Mouse (Mus musculus) lung, embryonic 14.5 days (tissue): Measurements from ENCODE around the gene Man2a1. TPM values are rescaled to one million over a fixed set of nuclear protein-coding genes. Genes with fewer than 3 reads are reported as not detected.

Experiments used
- ATAC-seq: fragments of 200-750 bp; cut with Nextera tagmentation; 2 replicates; pipeline ENCODE4 v1.8.0; 2017; ENCODE audit warnings: mild to moderate bottlenecking, moderate TSS enrichment, moderate library complexity; ENCODE audit not compliant: insufficient read depth
- DNase-seq: peaks from one replicate; pipeline ENCODE4 v3.0.0-alpha.2; 2015
- H3K27ac ChIP-seq: fragments of 300-500 bp; sonication (generic); 2 replicates; pipeline ENCODE4 v1.5.1; 2014; ENCODE audit warnings: low read depth, mild to moderate bottlenecking, moderate library complexity
- H3K27me3 ChIP-seq: fragments of 300-500 bp; sonication (generic); 2 replicates; pipeline ENCODE4 v1.6.1; 2014; ENCODE audit warnings: low read length, control low read depth; ENCODE audit not compliant: insufficient read depth
- H3K36me3 ChIP-seq: fragments of 300-500 bp; sonication (generic); 2 replicates; pipeline ENCODE4 v1.6.1; 2014; ENCODE audit warnings: control low read depth; ENCODE audit not compliant: insufficient read depth
- H3K4me1 ChIP-seq: fragments of 300-500 bp; sonication (generic); 2 replicates; pipeline ENCODE4 v1.6.1; 2014; ENCODE audit warnings: antibody characterized with exemption, control low read depth; ENCODE audit not compliant: insufficient read depth
- H3K4me2 ChIP-seq: fragments of 300-500 bp; sonication (generic); 2 replicates; pipeline ENCODE4 v1.6.1; 2014; ENCODE audit warnings: mild to moderate bottlenecking
- H3K4me3 ChIP-seq: fragments of 300-500 bp; sonication (generic); 2 replicates; pipeline ENCODE4 v1.5.1; 2014; ENCODE audit warnings: low read depth, low read length
- H3K9ac ChIP-seq: fragments of 300-500 bp; sonication (generic); 2 replicates; pipeline ENCODE4 v1.6.1; 2014
- H3K9me3 ChIP-seq: fragments of 300-500 bp; sonication (generic); 2 replicates; pipeline ENCODE4 v1.6.1; 2016; ENCODE audit warnings: low read depth, low read length, control low read depth
- CTCF ChIP-seq: IDR thresholded peaks from 2 replicates; pipeline ENCODE4 v1.5.1; 2016; ENCODE audit warnings: antibody characterized with exemption, low read depth
- WGBS: fragments of 180-500 bp; shearing (Covaris S2); extraction: QIAGEN DNeasy Blood & Tissue Kit; methylation state at CpG from one replicate; pipeline ENCODE4 v1.1.7; 2014; 5-methylcytosine and 5-hydroxymethylcytosine counted together
- polyA plus RNA-seq: library from polyadenylated mRNA; unstranded; fragments of >200 nt; fragmentation: Nextera tagmentation; extraction: Ambion mirVana; gene quantifications from 2 replicates; pipeline ENCODE4 v1.2.1, GENCODE M21; 2014

The Man2a1 gene
- polyA plus RNA-seq, 1 experiment from 2014 or later = 9.0 TPM

GRCm38 (mm10) chr17:64591366-64591765, 9.2 kb upstream of the Man2a1 start:
- Histone ChIP-seq H3K9ac (no peak overlapping the region), H3K9me3 (no peaks in the 10 kb centered on the region), H3K4me1 (no peaks in the 10 kb centered on the region), H3K36me3 (no peaks in the 10 kb centered on the region), H3K27me3 (no peaks in the 10 kb centered on the region), H3K4me2 (no peak overlapping the region), H3K27ac (no peak overlapping the region), H3K4me3 (no peak overlapping the region)
- WGBS = 71% methylated on average over 10 of the region's 10 CpGs
- TF ChIP-seq CTCF = no peak
- no peak for DNase-seq
- no peak for ATAC-seq

GRCm38 (mm10) chr17:64592355-64592754, 8.2 kb upstream of the Man2a1 start:
- ATAC-seq = no peak
- Histone ChIP-seq H3K9ac (no peak overlapping the region), H3K27ac (no peak overlapping the region), H3K27me3 (no peaks in the 10 kb centered on the region), H3K9me3 (no peaks in the 10 kb centered on the region), H3K36me3 (no peaks in the 10 kb centered on the region), H3K4me1 (no peaks in the 10 kb centered on the region), H3K4me3 (no peak overlapping the region), H3K4me2 (no peak overlapping the region)
- 80% methylated on average over 2 of the region's 2 CpGs for WGBS
- DNase-seq = no peak
- no peak for TF ChIP-seq CTCF

GRCm38 (mm10) chr17:64592788-64593187, 7.7 kb upstream of the Man2a1 start:
- H3K27me3 ChIP-seq = no peaks in the 10 kb centered on the region
- no peak for DNase-seq
- no peak overlapping the region for H3K4me2 ChIP-seq
- H3K36me3 ChIP-seq = no peaks in the 10 kb centered on the region
- ATAC-seq = no peak
- H3K27ac ChIP-seq = no peak overlapping the region
- TF ChIP-seq CTCF = no peak
- no peaks in the 10 kb centered on the region for H3K4me1 ChIP-seq
- H3K9ac ChIP-seq = no peak overlapping the region
- WGBS = 81% methylated on average over 3 of the region's 3 CpGs
- no peaks in the 10 kb centered on the region for H3K9me3 ChIP-seq
- H3K4me3 ChIP-seq = no peak overlapping the region

- no peaks in the 10 kb centered on the region for H3K27me3 ChIP-seq
- no peaks in the 10 kb centered on the region for H3K9me3 ChIP-seq
- H3K36me3 ChIP-seq = no peaks in the 10 kb centered on the region
- no peak overlapping the region for H3K27ac ChIP-seq
- peaks cover 9% of the 10 kb centered on the region for H3K4me1 ChIP-seq
- WGBS = 81% methylated on average over 9 of the region's 9 CpGs
- no peak for DNase-seq
- no peak overlapping the region for H3K4me3 ChIP-seq
- ATAC-seq = no peak
- no peak overlapping the region for H3K4me2 ChIP-seq
- H3K9ac ChIP-seq = no peak overlapping the region
- no peak; the same call in 1 of the 2 replicates for TF ChIP-seq CTCF
Measured at GRCm38 (mm10) chr17:64597770-64598169, 2.8 kb upstream of the Man2a1 start.

- DNase-seq (peak; percentile 76), ATAC-seq (peak; percentile 23)
- peak overlapping the region; percentile 96 for H3K27ac ChIP-seq
- H3K27me3 ChIP-seq = no peaks in the 10 kb centered on the region
- H3K4me3 ChIP-seq = peak overlapping the region; percentile 87
- peaks cover 18% of the 10 kb centered on the region for H3K4me1 ChIP-seq
- H3K36me3 ChIP-seq = no peaks in the 10 kb centered on the region
- peak overlapping the region; percentile 97 for H3K4me2 ChIP-seq
- 22% methylated on average over 4 of the region's 4 CpGs for WGBS
- TF ChIP-seq CTCF = peak; percentile 55
- no peaks in the 10 kb centered on the region for H3K9me3 ChIP-seq
- H3K9ac ChIP-seq = peak overlapping the region; percentile 91; the same call in 1 of the 2 replicates
Measured at GRCm38 (mm10) chr17:64599916-64600315, 620 bp upstream of the Man2a1 start.

- peak overlapping the region; percentile 97 for H3K4me2 ChIP-seq
- peak; percentile 37 for ATAC-seq
- H3K4me3 ChIP-seq = peak overlapping the region; percentile 87
- H3K27ac ChIP-seq = peak overlapping the region; percentile 96
- under 1% methylated on average over 71 of the region's 73 CpGs for WGBS
- no peaks in the 10 kb centered on the region for H3K27me3 ChIP-seq
- no peak for TF ChIP-seq CTCF
- H3K4me1 ChIP-seq = peaks cover 18% of the 10 kb centered on the region
- no peaks in the 10 kb centered on the region for H3K9me3 ChIP-seq
- H3K36me3 ChIP-seq = no peaks in the 10 kb centered on the region
- DNase-seq = peak; percentile 73
- H3K9ac ChIP-seq = peak overlapping the region; percentile 91
Measured at GRCm38 (mm10) chr17:64601091-64601750, 685 bp downstream of the Man2a1 start.

- DNase-seq = peak; percentile 86
- TF ChIP-seq CTCF = peak; percentile 55
- H3K4me2 ChIP-seq = peak overlapping the region; percentile 97
- no peaks in the 10 kb centered on the region for H3K36me3 ChIP-seq
- WGBS = under 1% methylated on average over 44 of the region's 44 CpGs
- H3K9ac ChIP-seq = peak overlapping the region; percentile 91
- peak overlapping the region; percentile 87 for H3K4me3 ChIP-seq
- no peaks in the 10 kb centered on the region for H3K27me3 ChIP-seq
- no peaks in the 10 kb centered on the region for H3K9me3 ChIP-seq
- peaks cover 18% of the 10 kb centered on the region for H3K4me1 ChIP-seq
- peak overlapping the region; percentile 96; the same call in 1 of the 2 replicates for H3K27ac ChIP-seq
- peak; percentile 31; the same call in 1 of the 2 replicates for ATAC-seq
Measured at GRCm38 (mm10) chr17:64601751-64602578, 1.4 kb downstream of the Man2a1 start.
